Mouse (Mus musculus) limb, embryonic 12.5 days (tissue): ENCODE data around the gene Gng2. TPM values are rescaled to one million over a fixed set of nuclear protein-coding genes. Genes with fewer than 3 reads are reported as not detected.
"Not testable (repeated sequence)": the region's sequence is repeated elsewhere in the genome, so short reads cannot be mapped to it uniquely, and the experiment has no call there.

Experiments used
- ATAC-seq: fragments of 200-750 bp; cut with Nextera tagmentation; 2 replicates; pipeline ENCODE4 v1.8.0; 2017; ENCODE audit warnings: low read depth, moderate TSS enrichment; ENCODE audit not compliant: insufficient number of reproducible peaks, insufficient read depth, low FRiP score, low TSS enrichment
- H3K27ac ChIP-seq: fragments of 300-500 bp; sonication (generic); 2 replicates; pipeline ENCODE4 v1.5.1; 2016; ENCODE audit warnings: mild to moderate bottlenecking, moderate library complexity
- H3K27me3 ChIP-seq: fragments of 300-500 bp; sonication (generic); 2 replicates; pipeline ENCODE4 v1.6.1; 2016; ENCODE audit warnings: mild to moderate bottlenecking, moderate library complexity
- H3K36me3 ChIP-seq: fragments of 300-500 bp; sonication (generic); 2 replicates; pipeline ENCODE4 v1.6.1; 2016; ENCODE audit warnings: mild to moderate bottlenecking, moderate library complexity
- H3K4me1 ChIP-seq: fragments of 300-500 bp; sonication (generic); replicated peaks from 2 replicates; pipeline ENCODE4 v1.6.1; 2016
- H3K4me2 ChIP-seq: fragments of 300-500 bp; sonication (generic); 2 replicates; pipeline ENCODE4 v1.6.1; 2016; ENCODE audit warnings: mild to moderate bottlenecking, moderate library complexity
- H3K4me3 ChIP-seq: fragments of 300-500 bp; sonication (generic); replicated peaks from 2 replicates; pipeline ENCODE4 v1.5.1; 2016; ENCODE audit warnings: mild to moderate bottlenecking
- H3K9ac ChIP-seq: fragments of 300-500 bp; sonication (generic); replicated peaks from 2 replicates; pipeline ENCODE4 v1.6.1; 2016; ENCODE audit warnings: mild to moderate bottlenecking, moderate library complexity
- H3K9me3 ChIP-seq: fragments of 300-500 bp; sonication (generic); 2 replicates; pipeline ENCODE4 v1.6.1; 2016; ENCODE audit warnings: mild to moderate bottlenecking, moderate library complexity
- WGBS: fragments of 180-500 bp; shearing (Covaris S2); methylation state at CpG from one replicate; pipeline ENCODE4 v1.1.7; 2016; 5-methylcytosine and 5-hydroxymethylcytosine counted together
- polyA plus RNA-seq: library from polyadenylated mRNA; unstranded; fragments of >200 nt; fragmentation: Nextera tagmentation; extraction: Ambion mirVana; gene quantifications from 2 replicates; pipeline ENCODE4 v1.2.1, GENCODE M21; 2016

Gng2 gene
- polyA plus RNA-seq, 1 experiment from 2014 or later = 55.0 TPM

- Histone ChIP-seq H3K9me3 (no peaks in the 10 kb centered on the region), H3K4me2 (no peak overlapping the region), H3K9ac (no peak overlapping the region), H3K4me1 (peaks cover 19% of the 10 kb centered on the region), H3K27ac (no peak overlapping the region; the same call in 1 of the 2 replicates), H3K27me3 (no peaks in the 10 kb centered on the region), H3K36me3 (no peaks in the 10 kb centered on the region), H3K4me3 (no peak overlapping the region)
- ATAC-seq = no peak
- 75% methylated on average over 3 of the region's 3 CpGs for WGBS
Measured at GRCm38 (mm10) chr14:19904821-19905220, 72.6 kb downstream of the Gng2 start.

DNA sequence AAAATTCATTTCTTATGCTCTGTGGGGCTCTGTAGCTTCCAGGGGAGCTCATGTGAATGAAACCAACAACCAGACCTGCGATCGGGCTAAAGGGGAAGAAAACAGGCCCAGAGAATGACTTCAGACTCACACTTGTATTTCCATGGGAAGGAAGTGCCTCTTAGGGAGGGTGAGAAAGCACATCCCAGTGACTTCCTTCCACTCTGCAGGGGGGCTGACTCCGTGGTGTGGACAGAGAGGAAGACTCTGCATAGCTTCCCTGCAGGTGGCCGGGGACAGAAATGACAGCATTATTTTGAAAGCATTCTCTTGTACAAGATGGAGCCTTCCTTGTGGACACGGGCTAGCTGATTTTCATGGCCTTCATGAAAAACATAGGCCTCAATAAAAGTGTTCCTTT is 73.4 kb downstream of the Gng2 start:
- H3K4me1 ChIP-seq = peaks cover 19% of the 10 kb centered on the region
- WGBS = 55% methylated on average over 5 of the region's 5 CpGs
- no peaks in the 10 kb centered on the region for H3K36me3 ChIP-seq
- H3K9me3 ChIP-seq = no peaks in the 10 kb centered on the region
- no peak for ATAC-seq
- H3K4me3 ChIP-seq = no peak overlapping the region
- no peaks in the 10 kb centered on the region for H3K27me3 ChIP-seq
- H3K9ac ChIP-seq = no peak overlapping the region
- no peak overlapping the region for H3K4me2 ChIP-seq
- 0 out of 2 replicates have a peak overlapping the region, but pooled peaks have one; percentile 0 for H3K27ac ChIP-seq

DNA sequence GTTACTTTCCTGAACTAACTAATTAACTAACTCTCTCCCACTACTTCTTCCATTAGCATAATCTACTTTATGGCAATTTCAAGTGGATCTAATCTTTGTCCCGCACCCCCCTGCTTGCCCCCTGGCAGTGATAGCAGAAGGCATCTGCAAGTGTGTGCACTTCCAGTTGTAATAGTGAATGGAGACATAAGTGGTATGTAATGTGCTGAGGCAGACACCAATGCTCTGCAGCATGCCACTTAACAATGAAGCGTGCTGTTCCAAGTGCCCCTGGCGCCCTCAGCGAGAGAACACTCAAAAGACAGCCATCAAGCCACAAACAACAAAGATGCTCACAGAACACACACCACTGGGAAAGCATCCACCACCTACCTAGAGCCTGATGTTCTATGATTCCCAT is 76.9 kb downstream of the Gng2 start:
- H3K9ac ChIP-seq = no peak overlapping the region
- H3K36me3 ChIP-seq = no peaks in the 10 kb centered on the region
- no peak overlapping the region for H3K4me3 ChIP-seq
- no peak for ATAC-seq
- no peaks in the 10 kb centered on the region for H3K9me3 ChIP-seq
- H3K4me2 ChIP-seq = no peak overlapping the region
- 91% methylated on average over 4 of the region's 4 CpGs for WGBS
- peaks cover 15% of the 10 kb centered on the region for H3K4me1 ChIP-seq
- no peaks in the 10 kb centered on the region for H3K27me3 ChIP-seq
- no peak overlapping the region for H3K27ac ChIP-seq

- H3K27ac ChIP-seq = no peak overlapping the region
- H3K4me1 ChIP-seq = no peaks in the 10 kb centered on the region
- ATAC-seq = no peak
- H3K9me3 ChIP-seq = no peaks in the 10 kb centered on the region
- WGBS = 94% methylated on average over 5 of the region's 5 CpGs
- H3K4me2 ChIP-seq = no peak overlapping the region
- peaks cover 44% of the 10 kb centered on the region for H3K36me3 ChIP-seq
- H3K4me3 ChIP-seq = no peak overlapping the region
- no peaks in the 10 kb centered on the region for H3K27me3 ChIP-seq
- H3K9ac ChIP-seq = no peak overlapping the region
Measured at GRCm38 (mm10) chr14:19887569-19887968, 89.9 kb downstream of the Gng2 start.

DNA sequence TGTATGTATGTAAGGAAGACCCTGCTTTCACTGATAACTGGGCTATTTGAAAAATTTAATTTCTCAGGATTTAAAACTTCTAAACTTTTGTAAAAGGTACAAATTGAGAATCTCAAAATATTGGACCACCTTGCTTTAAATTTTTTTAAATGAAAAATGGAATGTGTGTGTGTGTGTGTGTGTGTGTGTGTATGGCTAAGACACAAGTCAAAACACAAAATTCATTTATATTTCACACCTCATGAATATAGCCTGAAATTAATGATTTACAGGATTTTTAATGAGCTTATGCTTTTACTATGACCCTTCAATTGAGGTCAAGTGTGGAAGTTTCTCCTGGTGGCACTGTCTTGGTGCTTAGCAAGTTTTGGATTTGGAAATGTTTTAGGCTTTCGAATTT is 93.0 kb downstream of the Gng2 start:
- not testable (repeated sequence) for H3K4me1 ChIP-seq, H3K9me3 ChIP-seq, H3K4me2 ChIP-seq, H3K27ac ChIP-seq, H3K4me3 ChIP-seq, ATAC-seq, H3K27me3 ChIP-seq, H3K9ac ChIP-seq
- H3K36me3 ChIP-seq = peaks cover 21% of the 10 kb centered on the region
- WGBS = 100% methylated on average over 1 of the region's 1 CpGs

- H3K27me3 ChIP-seq = no peaks in the 10 kb centered on the region
- no peak overlapping the region for H3K9ac ChIP-seq
- no peak overlapping the region for H3K4me2 ChIP-seq
- H3K36me3 ChIP-seq = peaks cover 19% of the 10 kb centered on the region
- 76% methylated on average over 11 of the region's 11 CpGs for WGBS
- no peak overlapping the region for H3K27ac ChIP-seq
- no peak for ATAC-seq
- H3K4me1 ChIP-seq = no peaks in the 10 kb centered on the region
- no peak overlapping the region for H3K4me3 ChIP-seq
- no peaks in the 10 kb centered on the region for H3K9me3 ChIP-seq
Measured at GRCm38 (mm10) chr14:19874201-19874807, 103.1 kb downstream of the Gng2 start.

DNA sequence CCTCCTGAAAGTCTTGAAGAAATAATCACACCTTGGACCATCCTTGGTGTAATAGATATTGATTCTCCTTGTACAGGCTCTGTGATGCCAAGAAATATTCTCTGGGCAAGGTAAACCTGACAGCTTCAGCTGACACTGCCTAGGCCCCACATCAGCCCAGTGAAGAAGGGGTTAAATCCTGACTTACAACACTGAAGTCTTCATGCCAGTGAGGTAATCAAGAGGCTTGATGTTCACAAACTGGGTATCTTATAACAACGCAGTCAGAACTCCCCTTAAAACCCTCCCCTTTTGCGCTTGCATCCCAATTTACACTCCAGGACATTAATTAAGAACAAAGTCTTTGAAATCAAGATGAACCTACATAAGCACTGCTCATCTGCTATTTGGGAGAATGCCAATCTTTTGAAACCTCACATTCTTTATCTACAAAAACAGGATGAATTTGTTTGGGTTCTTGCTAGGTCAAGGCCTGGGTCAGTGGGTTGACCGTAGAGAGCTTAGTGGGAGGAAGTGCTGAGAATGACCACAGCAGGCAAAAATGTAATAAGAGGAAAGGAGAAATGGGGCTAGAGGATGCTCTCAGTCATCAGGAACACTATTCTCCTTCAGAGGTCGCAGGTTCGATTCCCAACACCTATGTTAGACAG is 110.0 kb downstream of the Gng2 start:
- ATAC-seq = no peak
- 73% methylated on average over 5 of the region's 5 CpGs for WGBS
- no peak overlapping the region for H3K27ac ChIP-seq
- no peaks in the 10 kb centered on the region for H3K36me3 ChIP-seq
- no peak overlapping the region for H3K4me3 ChIP-seq
- H3K4me1 ChIP-seq = no peaks in the 10 kb centered on the region
- H3K4me2 ChIP-seq = no peak overlapping the region
- no peaks in the 10 kb centered on the region for H3K27me3 ChIP-seq
- no peak overlapping the region for H3K9ac ChIP-seq
- no peaks in the 10 kb centered on the region for H3K9me3 ChIP-seq

DNA sequence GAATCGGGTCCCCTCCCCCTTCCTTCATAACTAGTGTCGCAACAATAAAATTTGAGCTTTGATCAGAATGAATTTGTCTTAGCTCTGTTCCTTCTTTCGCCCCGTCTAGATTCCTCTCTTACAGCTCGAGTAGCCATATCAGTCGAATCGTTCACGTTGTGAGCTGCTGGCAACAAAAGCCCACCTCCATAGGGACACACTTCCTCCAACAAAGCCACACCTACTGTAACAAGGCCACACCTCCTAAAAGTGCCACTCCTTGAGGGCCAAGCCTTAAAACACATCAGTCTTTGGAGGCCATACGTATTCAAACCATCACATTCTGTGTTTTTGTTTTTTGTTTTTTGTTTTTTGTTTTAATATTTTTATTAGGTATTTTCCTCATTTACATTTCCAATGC is 112.3 kb downstream of the Gng2 start:
- H3K4me2 ChIP-seq, H3K36me3 ChIP-seq, H3K27ac ChIP-seq, H3K4me3 ChIP-seq, H3K27me3 ChIP-seq, H3K4me1 ChIP-seq, ATAC-seq, H3K9me3 ChIP-seq, H3K9ac ChIP-seq: not testable (repeated sequence)
- WGBS = 86% methylated on average over 9 of the region's 9 CpGs

GRCm38 (mm10) chr14:19861311-19862080 is 115.9 kb downstream of the Gng2 start:
- no peak overlapping the region for H3K4me3 ChIP-seq
- no peaks in the 10 kb centered on the region for H3K4me1 ChIP-seq
- no peaks in the 10 kb centered on the region for H3K9me3 ChIP-seq
- no peaks in the 10 kb centered on the region for H3K27me3 ChIP-seq
- H3K9ac ChIP-seq = no peak overlapping the region
- no peak overlapping the region for H3K4me2 ChIP-seq
- H3K36me3 ChIP-seq = no peaks in the 10 kb centered on the region
- no peak overlapping the region for H3K27ac ChIP-seq
- ATAC-seq = no peak
- WGBS = 89% methylated on average over 8 of the region's 8 CpGs

DNA sequence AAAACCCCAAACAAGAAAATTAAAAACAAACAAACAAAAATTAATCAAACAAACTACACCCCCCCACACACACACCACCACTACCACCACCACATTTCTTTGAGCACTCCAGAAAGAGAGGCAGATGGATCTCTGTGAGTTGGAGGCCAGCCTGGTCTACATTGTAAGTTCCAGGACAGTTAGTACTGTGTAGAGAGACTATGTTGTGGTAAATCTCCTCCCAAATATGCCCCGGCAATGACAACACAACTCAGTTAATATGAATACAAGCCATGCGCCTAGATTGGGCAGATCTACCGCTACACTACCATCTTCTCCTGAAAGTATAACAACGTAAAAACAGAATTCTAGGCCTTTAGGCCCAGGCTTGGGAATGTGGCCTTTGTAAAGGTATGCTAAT is 117.1 kb downstream of the Gng2 start:
- 93% methylated on average over 4 of the region's 4 CpGs for WGBS
- Histone ChIP-seq H3K27ac (no peak overlapping the region), H3K36me3 (no peaks in the 10 kb centered on the region), H3K9me3 (no peaks in the 10 kb centered on the region), H3K4me1 (no peaks in the 10 kb centered on the region), H3K9ac (no peak overlapping the region), H3K27me3 (no peaks in the 10 kb centered on the region), H3K4me3 (no peak overlapping the region), H3K4me2 (no peak overlapping the region)
- ATAC-seq = no peak

DNA sequence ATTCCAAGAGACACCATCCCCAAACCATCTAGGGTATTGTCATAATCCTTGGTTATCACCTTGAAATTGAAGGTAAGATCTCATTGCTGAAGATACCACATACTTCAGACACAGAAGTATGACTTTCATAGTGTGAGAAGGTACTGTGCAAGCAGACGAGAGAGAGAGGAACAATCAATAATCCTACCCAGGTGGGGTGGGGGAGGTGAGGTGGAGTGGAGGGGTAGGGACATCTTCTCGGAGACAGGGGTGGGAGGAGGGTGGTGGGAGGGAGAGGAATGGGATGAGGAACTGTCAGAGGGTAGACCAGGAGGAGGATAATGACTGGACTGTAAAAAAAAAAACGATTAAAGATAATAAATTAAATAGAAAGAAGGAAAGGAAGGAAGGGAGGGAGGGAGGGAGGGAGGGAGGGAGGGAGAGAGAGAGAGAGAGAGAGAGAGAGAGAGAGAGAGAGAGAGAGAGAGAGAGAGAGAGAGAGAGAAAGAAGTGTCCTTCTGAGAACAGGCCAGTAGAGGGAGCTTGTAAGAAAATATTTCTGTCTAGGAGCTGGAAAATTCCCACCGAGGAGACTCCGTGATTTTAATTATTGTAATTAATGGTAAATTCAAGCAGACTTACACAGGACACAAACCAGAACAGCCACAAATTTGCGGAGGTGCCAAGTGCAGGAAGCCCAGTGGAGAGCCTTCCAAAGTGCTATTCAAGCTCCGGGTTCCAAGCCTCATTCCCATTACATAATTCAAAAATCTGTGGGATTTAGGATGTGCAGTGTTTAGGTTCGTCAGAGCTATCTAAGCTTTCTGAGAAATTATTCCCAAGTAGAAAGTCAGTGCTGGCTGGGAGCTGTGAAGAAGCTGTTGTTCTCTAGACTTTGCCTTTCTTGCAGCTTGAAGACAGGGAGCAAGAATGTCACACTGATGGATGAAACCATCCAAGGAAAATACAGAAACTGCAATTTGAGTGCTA is 118.3 kb downstream of the Gng2 start:
- 46% methylated on average over 8 of the region's 8 CpGs for WGBS
- no peak overlapping the region for H3K4me3 ChIP-seq

More for the DNA sequence above, 118.3 kb downstream of the Gng2 start:
- H3K9me3 ChIP-seq = no peaks in the 10 kb centered on the region
- H3K27ac ChIP-seq = no peak overlapping the region
- no peak for ATAC-seq
- no peaks in the 10 kb centered on the region for H3K27me3 ChIP-seq
- H3K4me2 ChIP-seq = no peak overlapping the region
- H3K4me1 ChIP-seq = no peaks in the 10 kb centered on the region
- H3K9ac ChIP-seq = no peak overlapping the region
- no peaks in the 10 kb centered on the region for H3K36me3 ChIP-seq
